Mouse (Mus musculus): ENCODE results near the gene Tlr5. TPM values are rescaled to one million over a fixed set of nuclear protein-coding genes. Genes with fewer than 3 reads are reported as not detected.

Tlr5 gene
- polyA plus RNA-seq, 1 experiment from 2014 or later, result 0.29 TPM

DNA sequence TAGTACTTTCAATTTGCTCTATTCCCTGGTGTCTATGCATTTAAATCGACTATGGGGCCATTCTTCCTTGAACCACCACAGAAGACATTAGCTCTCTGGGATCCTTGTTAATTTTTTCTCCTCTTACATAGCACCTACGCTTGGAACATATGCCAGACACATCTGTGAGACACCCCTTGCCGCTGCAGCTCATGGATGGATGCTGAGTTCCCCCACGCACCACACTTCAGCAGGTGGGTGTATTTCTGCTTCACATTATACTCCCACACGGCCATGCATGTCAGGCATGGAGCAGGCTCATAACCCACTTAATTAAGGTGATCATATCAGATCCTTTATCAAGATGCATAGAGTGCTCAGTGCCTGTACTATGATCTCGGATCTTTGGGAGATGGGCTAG lies 17.7 kb downstream of the Tlr5 start:
- no peak overlapping the region for H3K27ac ChIP-seq (ENCODE audit: low read depth, low read length)
- H3K4me3 ChIP-seq (ENCODE audit: low read depth, low read length), result no peak overlapping the region
- H3K4me1 ChIP-seq (replicated peaks; ENCODE audit: control insufficient read depth, insufficient read depth, low read length), result no peaks in the 10 kb centered on the region
- H3K9me3 ChIP-seq (ENCODE audit: control insufficient read depth, low read length), result no peaks in the 10 kb centered on the region
- ATAC-seq (replicated peaks; ENCODE audit: low FRiP score) (no peak), DNase-seq (ENCODE audit: low spot score) (no peak)
- 92% methylated on average over 6 of the region's 6 CpGs for WGBS
- no peak overlapping the region for H3K9ac ChIP-seq (ENCODE audit: low read length)
- no peaks in the 10 kb centered on the region for H3K36me3 ChIP-seq (ENCODE audit: control insufficient read depth, insufficient read depth, low read length)
- H3K27me3 ChIP-seq (ENCODE audit: control insufficient read depth, insufficient read depth, low read length), result no peaks in the 10 kb centered on the region
- no peak overlapping the region for H3K4me2 ChIP-seq (ENCODE audit: low read depth, low read length, severe bottlenecking)

DNA sequence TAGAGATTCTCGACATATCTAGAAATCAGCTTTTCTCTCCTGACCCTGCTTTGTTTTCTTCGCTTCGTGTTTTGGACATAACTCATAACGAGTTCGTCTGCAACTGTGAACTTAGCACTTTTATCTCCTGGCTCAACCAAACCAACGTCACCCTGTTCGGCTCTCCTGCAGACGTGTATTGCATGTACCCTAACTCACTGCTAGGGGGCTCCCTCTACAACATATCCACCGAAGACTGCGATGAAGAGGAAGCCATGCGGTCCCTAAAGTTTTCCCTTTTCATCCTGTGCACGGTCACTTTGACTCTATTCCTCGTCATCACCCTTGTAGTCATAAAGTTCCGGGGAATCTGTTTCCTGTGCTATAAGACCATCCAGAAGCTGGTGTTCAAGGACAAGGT lies 20.2 kb downstream of the Tlr5 start:
- no peaks in the 10 kb centered on the region for H3K9me3 ChIP-seq (ENCODE audit: control insufficient read depth, low read length)
- no peaks in the 10 kb centered on the region for H3K36me3 ChIP-seq (ENCODE audit: control insufficient read depth, insufficient read depth, low read length)
- ATAC-seq (replicated peaks; ENCODE audit: low FRiP score) (no peak), DNase-seq (ENCODE audit: low spot score) (no peak)
- H3K4me3 ChIP-seq (ENCODE audit: low read depth, low read length), result no peak overlapping the region
- no peaks in the 10 kb centered on the region for H3K27me3 ChIP-seq (ENCODE audit: control insufficient read depth, insufficient read depth, low read length)
- no peaks in the 10 kb centered on the region for H3K4me1 ChIP-seq (replicated peaks; ENCODE audit: control insufficient read depth, insufficient read depth, low read length)
- 78% methylated on average over 14 of the region's 14 CpGs for WGBS
- H3K4me2 ChIP-seq (ENCODE audit: low read depth, low read length, severe bottlenecking), result no peak overlapping the region
- H3K27ac ChIP-seq (ENCODE audit: low read depth, low read length), result no peak overlapping the region
- H3K9ac ChIP-seq (ENCODE audit: low read length), result no peak overlapping the region

- no peak overlapping the region for H3K9ac ChIP-seq (ENCODE audit: low read length)
- no peak overlapping the region for H3K27ac ChIP-seq (ENCODE audit: low read depth, low read length)
- 0 out of 2 replicates have a peak, but pooled peaks cover 2% of the 10 kb centered on the region for H3K4me1 ChIP-seq (replicated peaks; ENCODE audit: control insufficient read depth, insufficient read depth, low read length)
- WGBS, result 77% methylated on average over 6 of the region's 6 CpGs
- no peaks in the 10 kb centered on the region for H3K9me3 ChIP-seq (ENCODE audit: control insufficient read depth, low read length)
- H3K4me3 ChIP-seq (ENCODE audit: low read depth, low read length), result no peak overlapping the region
- no peak overlapping the region for H3K4me2 ChIP-seq (ENCODE audit: low read depth, low read length, severe bottlenecking)
- H3K27me3 ChIP-seq (ENCODE audit: control insufficient read depth, insufficient read depth, low read length), result no peaks in the 10 kb centered on the region
- ATAC-seq (replicated peaks; ENCODE audit: low FRiP score) (no peak), DNase-seq (ENCODE audit: low spot score) (no peak)
- no peaks in the 10 kb centered on the region for H3K36me3 ChIP-seq (ENCODE audit: control insufficient read depth, insufficient read depth, low read length)
Observed at GRCm38 (mm10) chr1:182980702-182981101, 26.1 kb downstream of the Tlr5 start.

- Histone ChIP-seq H3K4me1 (replicated peaks; ENCODE audit: control insufficient read depth, insufficient read depth, low read length) (0 out of 2 replicates have a peak, but pooled peaks cover 2% of the 10 kb centered on the region), H3K36me3 (ENCODE audit: control insufficient read depth, insufficient read depth, low read length) (no peaks in the 10 kb centered on the region), H3K9ac (ENCODE audit: low read length) (peak overlapping the region; percentile 56), H3K27ac (ENCODE audit: low read depth, low read length) (no peak overlapping the region), H3K4me3 (ENCODE audit: low read depth, low read length) (peak overlapping the region; percentile 22; the same call in 1 of the 2 replicates), H3K4me2 (ENCODE audit: low read depth, low read length, severe bottlenecking) (peak overlapping the region; percentile 56), H3K27me3 (ENCODE audit: control insufficient read depth, insufficient read depth, low read length) (no peaks in the 10 kb centered on the region), H3K9me3 (ENCODE audit: control insufficient read depth, low read length) (no peaks in the 10 kb centered on the region)
- DNase-seq (ENCODE audit: low spot score), result peak; percentile 96
- WGBS, result under 1% methylated on average over 13 of the region's 15 CpGs
- peak; percentile 97 for ATAC-seq (replicated peaks; ENCODE audit: low FRiP score)
Observed at GRCm38 (mm10) chr1:182982995-182983394, 28.4 kb downstream of the Tlr5 start.

- H3K4me3 ChIP-seq (ENCODE audit: low read depth, low read length), result peak overlapping the region; percentile 22; the same call in 1 of the 2 replicates
- ATAC-seq (replicated peaks; ENCODE audit: low FRiP score), result peak; percentile 21; the same call in 1 of the 2 replicates
- peak overlapping the region; percentile 56 for H3K4me2 ChIP-seq (ENCODE audit: low read depth, low read length, severe bottlenecking)
- no peak overlapping the region for H3K27ac ChIP-seq (ENCODE audit: low read depth, low read length)
- H3K36me3 ChIP-seq (ENCODE audit: control insufficient read depth, insufficient read depth, low read length), result no peaks in the 10 kb centered on the region
- 0 out of 2 replicates have a peak, but pooled peaks cover 2% of the 10 kb centered on the region for H3K4me1 ChIP-seq (replicated peaks; ENCODE audit: control insufficient read depth, insufficient read depth, low read length)
- H3K27me3 ChIP-seq (ENCODE audit: control insufficient read depth, insufficient read depth, low read length), result no peaks in the 10 kb centered on the region
- 58% methylated on average over 14 of the region's 14 CpGs for WGBS
- no peaks in the 10 kb centered on the region for H3K9me3 ChIP-seq (ENCODE audit: control insufficient read depth, low read length)
- peak overlapping the region; percentile 56 for H3K9ac ChIP-seq (ENCODE audit: low read length)
- no peak for DNase-seq (ENCODE audit: low spot score)
Observed at GRCm38 (mm10) chr1:182983496-182984127, 29.0 kb downstream of the Tlr5 start.

- H3K4me1 ChIP-seq (replicated peaks; ENCODE audit: control insufficient read depth, insufficient read depth, low read length), result 0 out of 2 replicates have a peak, but pooled peaks cover 2% of the 10 kb centered on the region
- ATAC-seq (replicated peaks; ENCODE audit: low FRiP score), result no peak
- 65% methylated on average over 13 of the region's 13 CpGs for WGBS
Observed at GRCm38 (mm10) chr1:182986243-182986642, 31.7 kb downstream of the Tlr5 start.

DNA sequence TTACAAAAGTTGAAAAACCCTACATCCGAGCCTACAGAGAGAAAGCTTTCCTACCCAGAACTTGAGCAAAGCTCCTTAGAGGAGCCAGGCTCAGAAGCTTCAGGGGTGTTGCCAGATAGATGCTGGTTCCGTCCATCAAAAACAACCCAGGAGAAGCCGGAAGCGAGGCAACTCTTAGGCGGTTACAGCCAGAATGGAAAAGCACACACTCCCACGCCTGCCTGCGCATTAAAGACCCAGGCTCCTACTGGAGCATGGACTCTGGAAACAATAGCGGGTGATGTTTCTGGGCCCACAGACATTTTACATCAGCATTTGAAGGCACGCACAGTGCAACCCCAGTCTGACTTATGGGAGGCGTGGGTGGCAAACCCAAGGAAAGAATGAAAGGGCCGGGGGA lies 32.2 kb downstream of the Tlr5 start:
- 0 out of 2 replicates have a peak, but pooled peaks cover 2% of the 10 kb centered on the region for H3K4me1 ChIP-seq (replicated peaks; ENCODE audit: control insufficient read depth, insufficient read depth, low read length)
- H3K4me2 ChIP-seq (ENCODE audit: low read depth, low read length, severe bottlenecking), result no peak overlapping the region
- H3K9ac ChIP-seq (ENCODE audit: low read length), result no peak overlapping the region
- ATAC-seq (replicated peaks; ENCODE audit: low FRiP score) (no peak), DNase-seq (ENCODE audit: low spot score) (no peak)
- H3K27ac ChIP-seq (ENCODE audit: low read depth, low read length), result no peak overlapping the region
- H3K4me3 ChIP-seq (ENCODE audit: low read depth, low read length), result no peak overlapping the region
- H3K36me3 ChIP-seq (ENCODE audit: control insufficient read depth, insufficient read depth, low read length), result no peaks in the 10 kb centered on the region
- 87% methylated on average over 11 of the region's 11 CpGs for WGBS
- no peaks in the 10 kb centered on the region for H3K9me3 ChIP-seq (ENCODE audit: control insufficient read depth, low read length)
- H3K27me3 ChIP-seq (ENCODE audit: control insufficient read depth, insufficient read depth, low read length), result no peaks in the 10 kb centered on the region

More at GRCm38 (mm10) chr1:182986243-182986642, 31.7 kb downstream of the Tlr5 start:
- no peak overlapping the region for H3K4me3 ChIP-seq (ENCODE audit: low read depth, low read length)
- no peaks in the 10 kb centered on the region for H3K36me3 ChIP-seq (ENCODE audit: control insufficient read depth, insufficient read depth, low read length)
- H3K27ac ChIP-seq (ENCODE audit: low read depth, low read length), result no peak overlapping the region
- no peak for DNase-seq (ENCODE audit: low spot score)
- no peak overlapping the region for H3K9ac ChIP-seq (ENCODE audit: low read length)
- H3K9me3 ChIP-seq (ENCODE audit: control insufficient read depth, low read length), result no peaks in the 10 kb centered on the region
- no peaks in the 10 kb centered on the region for H3K27me3 ChIP-seq (ENCODE audit: control insufficient read depth, insufficient read depth, low read length)
- no peak overlapping the region for H3K4me2 ChIP-seq (ENCODE audit: low read depth, low read length, severe bottlenecking)

GRCm38 (mm10) chr1:182987801-182988200 lies 33.2 kb downstream of the Tlr5 start:
- no peak overlapping the region for H3K27ac ChIP-seq (ENCODE audit: low read depth, low read length)
- ATAC-seq (replicated peaks; ENCODE audit: low FRiP score), result no peak
- H3K36me3 ChIP-seq (ENCODE audit: control insufficient read depth, insufficient read depth, low read length), result no peaks in the 10 kb centered on the region
- no peak overlapping the region for H3K4me3 ChIP-seq (ENCODE audit: low read depth, low read length)
- 0 out of 2 replicates have a peak, but pooled peaks cover 2% of the 10 kb centered on the region for H3K4me1 ChIP-seq (replicated peaks; ENCODE audit: control insufficient read depth, insufficient read depth, low read length)
- H3K4me2 ChIP-seq (ENCODE audit: low read depth, low read length, severe bottlenecking), result no peak overlapping the region
- H3K27me3 ChIP-seq (ENCODE audit: control insufficient read depth, insufficient read depth, low read length), result no peaks in the 10 kb centered on the region
- H3K9me3 ChIP-seq (ENCODE audit: control insufficient read depth, low read length), result no peaks in the 10 kb centered on the region
- H3K9ac ChIP-seq (ENCODE audit: low read length), result no peak overlapping the region
- DNase-seq (ENCODE audit: low spot score), result no peak
- 91% methylated on average over 13 of the region's 13 CpGs for WGBS

DNA sequence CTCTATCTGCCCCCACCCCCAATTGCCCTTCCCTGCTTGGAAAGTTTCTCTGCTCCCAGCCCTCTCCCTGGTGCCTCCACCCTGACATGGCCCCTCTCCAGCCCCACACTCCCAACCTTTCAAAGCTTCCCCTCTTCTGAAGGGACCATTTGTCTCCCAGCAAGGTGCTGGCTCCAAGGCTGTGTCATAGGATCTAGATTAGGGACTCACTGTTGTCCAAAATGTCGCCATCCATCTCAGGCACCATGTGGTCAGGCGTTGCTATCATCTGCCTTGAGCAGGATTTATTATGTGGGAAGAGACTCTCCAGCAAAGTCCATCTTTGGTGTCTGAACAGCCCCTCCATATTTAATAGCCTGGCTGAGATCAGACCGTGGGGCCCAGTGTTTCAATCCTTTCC lies 34.1 kb downstream of the Tlr5 start:
- Histone ChIP-seq H3K4me1 (replicated peaks; ENCODE audit: control insufficient read depth, insufficient read depth, low read length) (no peaks in the 10 kb centered on the region), H3K27ac (ENCODE audit: low read depth, low read length) (no peak overlapping the region), H3K9ac (ENCODE audit: low read length) (no peak overlapping the region), H3K36me3 (ENCODE audit: control insufficient read depth, insufficient read depth, low read length) (no peaks in the 10 kb centered on the region), H3K4me2 (ENCODE audit: low read depth, low read length, severe bottlenecking) (no peak overlapping the region), H3K4me3 (ENCODE audit: low read depth, low read length) (no peak overlapping the region), H3K27me3 (ENCODE audit: control insufficient read depth, insufficient read depth, low read length) (no peaks in the 10 kb centered on the region), H3K9me3 (ENCODE audit: control insufficient read depth, low read length) (no peaks in the 10 kb centered on the region)
- WGBS, result 88% methylated on average over 3 of the region's 3 CpGs
- no peak for DNase-seq (ENCODE audit: low spot score)
- ATAC-seq (replicated peaks; ENCODE audit: low FRiP score), result no peak

Data from forebrain, embryonic 11.5 days (tissue).